Mouse (Mus musculus) frontal cortex, adult (tissue): ENCODE measurements around the gene Umps.
A peak's percentile ranks its signal among the peaks of the same experiment; 100 is the strongest.

Experiments used
- ATAC-seq: cut with Nextera tagmentation; 2 replicates; pipeline ENCODE4 v1.9.2; 2017; ENCODE audit warnings: mild to moderate bottlenecking, moderate library complexity, mixed read lengths; ENCODE audit not compliant: low TSS enrichment

The Umps gene

GRCm38 (mm10) chr16:33963509-33963908 lies 3.3 kb downstream of the Umps start:
- no peak for ATAC-seq

- ATAC-seq: no peak
Measured at GRCm38 (mm10) chr16:33954793-33955192, 12.0 kb downstream of the Umps start.

- no peak for ATAC-seq
Measured at GRCm38 (mm10) chr16:33953008-33953407, 13.8 kb downstream of the Umps start.

- peak; percentile 86 for ATAC-seq
Measured at GRCm38 (mm10) chr16:33950830-33951229, 16.0 kb downstream of the Umps start.

- no peak for ATAC-seq
Measured at GRCm38 (mm10) chr16:33950386-33950785, 16.5 kb downstream of the Umps start.

GRCm38 (mm10) chr16:33947664-33948571 lies 18.9 kb downstream of the Umps start:
- no peak for ATAC-seq

GRCm38 (mm10) chr16:33946021-33946420 lies 20.8 kb downstream of the Umps start:
- ATAC-seq: no peak

GRCm38 (mm10) chr16:33944772-33945171 lies 22.1 kb downstream of the Umps start:
- no peak for ATAC-seq

- ATAC-seq: no peak
Measured at GRCm38 (mm10) chr16:33944126-33944525, 22.7 kb downstream of the Umps start.

- no peak for ATAC-seq
Measured at GRCm38 (mm10) chr16:33943388-33943787, 23.4 kb downstream of the Umps start.

- ATAC-seq: no peak
Measured at GRCm38 (mm10) chr16:33942341-33942740, 24.5 kb downstream of the Umps start.

- peak; percentile 48; the same call in 1 of the 2 replicates for ATAC-seq
Measured at GRCm38 (mm10) chr16:33941271-33941781, 25.5 kb downstream of the Umps start.

- ATAC-seq: no peak
Measured at GRCm38 (mm10) chr16:33940095-33940494, 26.7 kb downstream of the Umps start.

- ATAC-seq: no peak
Measured at GRCm38 (mm10) chr16:33939636-33940035, 27.2 kb downstream of the Umps start.

GRCm38 (mm10) chr16:33939133-33939531 lies 27.7 kb downstream of the Umps start:
- no peak for ATAC-seq

- no peak for ATAC-seq
Measured at GRCm38 (mm10) chr16:33938311-33939132, 28.3 kb downstream of the Umps start.

- ATAC-seq: 0 out of 2 replicates have a peak, but pooled peaks have one; percentile 38
Measured at GRCm38 (mm10) chr16:33937567-33937966, 29.3 kb downstream of the Umps start.

GRCm38 (mm10) chr16:33936885-33937284 lies 30.0 kb downstream of the Umps start:
- no peak for ATAC-seq

GRCm38 (mm10) chr16:33935407-33935785 lies 31.4 kb downstream of the Umps start:
- no peak for ATAC-seq

GRCm38 (mm10) chr16:33934701-33935406 lies 32.0 kb downstream of the Umps start:
- 0 out of 2 replicates have a peak, but pooled peaks have one; percentile 34 for ATAC-seq

GRCm38 (mm10) chr16:33933411-33933810 lies 33.4 kb downstream of the Umps start:
- no peak for ATAC-seq

- no peak for ATAC-seq
Measured at GRCm38 (mm10) chr16:33932126-33932525, 34.7 kb downstream of the Umps start.
